Mouse (Mus musculus) T-helper 1 cell (primary cell): ENCODE results near the gene Xpnpep3.

Source experiments
- in situ Hi-C: fragments of 300-600 bp; cut with MboI, MseI; formaldehyde crosslinking; loops from one replicate; pipeline ENCODE4 v1.15.1; 2025; ENCODE audit warnings: high pct_unique_total_duplicates

The Xpnpep3 gene

GRCm38 (mm10) chr15:81399297-81399637, 671 bp upstream of the Xpnpep3 start:
- in situ Hi-C loops: no loop called here

DNA sequence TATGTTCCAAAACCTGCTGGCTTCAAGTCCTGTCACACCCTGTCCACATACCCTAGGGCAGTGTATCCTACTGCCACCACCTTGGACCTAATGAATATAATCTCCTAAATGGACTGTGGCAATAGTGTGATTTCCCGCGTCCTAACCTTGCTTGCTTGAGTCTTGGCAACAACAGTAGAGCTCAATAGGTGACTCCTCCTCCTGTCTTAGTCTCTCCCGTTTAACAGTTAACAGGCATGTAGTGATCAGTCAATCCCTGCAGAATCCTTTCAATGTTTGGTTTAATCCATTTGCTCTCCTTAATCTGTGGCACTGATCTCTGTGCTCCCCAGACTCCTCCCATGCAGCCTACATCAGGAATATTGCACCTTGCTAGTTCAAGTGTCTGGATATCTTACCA, 5.1 kb downstream of the Xpnpep3 start:
- in situ Hi-C loops: loop anchor here (25.0 kb wide), 1 partner anchor 1168 kb away; the partner anchor contains the start of genes AC140267.1 and Mief1

GRCm38 (mm10) chr15:81408199-81408598, 8.3 kb downstream of the Xpnpep3 start, which contains the start of gene Dnajb7:
Gene Dnajb7, minus strand, starts transcription at chr15:81408299.
- in situ Hi-C loops: loop anchor here (25.0 kb wide), 1 partner anchor 1171 kb away; the partner anchor contains the start of genes AC140267.1 and Mief1

- in situ Hi-C loops: loop anchor here (25.0 kb wide), 1 partner anchor 1180 kb away; the partner anchor contains the start of genes AC140267.1 and Mief1
Observed at GRCm38 (mm10) chr15:81416763-81417310, 16.9 kb downstream of the Xpnpep3 start.

- in situ Hi-C loops: loop anchor here (25.0 kb wide), 1 partner anchor 1181 kb away; the partner anchor contains the start of genes AC140267.1 and Mief1
Observed at GRCm38 (mm10) chr15:81418065-81418464, 18.1 kb downstream of the Xpnpep3 start.

GRCm38 (mm10) chr15:81421454-81421853, 21.5 kb downstream of the Xpnpep3 start:
- in situ Hi-C loops: loop anchor here (25.0 kb wide), 1 partner anchor 1184 kb away; the partner anchor contains the start of genes AC140267.1 and Mief1

GRCm38 (mm10) chr15:81422156-81422681, 22.3 kb downstream of the Xpnpep3 start:
- in situ Hi-C loops: loop anchor here (25.0 kb wide), 1 partner anchor 1185 kb away; the partner anchor contains the start of genes AC140267.1 and Mief1

DNA sequence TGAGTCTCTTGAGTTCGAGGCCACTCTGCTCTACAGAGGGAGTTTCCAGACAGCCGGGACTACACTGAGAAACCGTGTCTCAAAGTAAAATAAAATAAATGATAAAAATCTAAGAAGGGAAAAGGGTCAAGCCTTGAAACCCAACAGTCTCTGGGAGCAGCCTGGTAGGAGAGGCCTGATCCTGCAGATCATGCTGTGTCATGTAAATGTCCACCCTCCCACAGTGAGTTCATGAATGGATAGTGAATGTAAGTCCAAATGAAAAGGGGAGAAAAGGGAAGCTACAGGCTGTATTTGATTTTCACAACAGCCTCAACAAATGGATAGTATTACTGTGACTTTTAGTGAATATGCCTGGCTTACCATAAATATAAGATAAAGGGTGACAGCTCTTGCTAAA, 25.4 kb downstream of the Xpnpep3 start:
- in situ Hi-C loops: no loop called here

- in situ Hi-C loops: no loop called here
Observed at GRCm38 (mm10) chr15:81427947-81428346, 28.0 kb downstream of the Xpnpep3 start.

DNA sequence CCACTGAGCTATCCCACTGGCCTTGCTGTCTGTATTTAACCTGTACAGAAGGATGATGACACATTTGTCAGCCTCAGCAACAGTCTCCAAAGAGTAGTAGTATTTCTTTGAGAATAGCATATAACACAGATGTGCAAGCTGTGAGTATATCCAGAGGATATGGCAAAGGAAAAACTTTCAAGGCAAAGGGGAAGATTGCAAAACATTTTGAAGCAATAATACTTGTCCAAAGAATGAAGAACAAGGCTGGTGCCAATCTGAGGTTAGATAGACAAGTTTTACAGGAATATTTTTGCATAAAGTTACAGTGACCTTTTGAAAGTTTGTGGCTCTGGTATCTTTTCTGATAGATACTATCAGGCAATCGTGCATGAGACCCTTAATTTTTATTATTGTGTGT, 31.3 kb downstream of the Xpnpep3 start:
- in situ Hi-C loops: no loop called here

GRCm38 (mm10) chr15:81438345-81438744, 38.4 kb downstream of the Xpnpep3 start:
- in situ Hi-C loops: no loop called here

- in situ Hi-C loops: no loop called here
Observed at GRCm38 (mm10) chr15:81439236-81439635, 39.3 kb downstream of the Xpnpep3 start.

GRCm38 (mm10) chr15:81448463-81448862, 48.5 kb downstream of the Xpnpep3 start:
- in situ Hi-C loops: loop anchor here (5.0 kb wide), 1 partner anchor 49 kb away; no protein-coding TSS in a partner anchor

DNA sequence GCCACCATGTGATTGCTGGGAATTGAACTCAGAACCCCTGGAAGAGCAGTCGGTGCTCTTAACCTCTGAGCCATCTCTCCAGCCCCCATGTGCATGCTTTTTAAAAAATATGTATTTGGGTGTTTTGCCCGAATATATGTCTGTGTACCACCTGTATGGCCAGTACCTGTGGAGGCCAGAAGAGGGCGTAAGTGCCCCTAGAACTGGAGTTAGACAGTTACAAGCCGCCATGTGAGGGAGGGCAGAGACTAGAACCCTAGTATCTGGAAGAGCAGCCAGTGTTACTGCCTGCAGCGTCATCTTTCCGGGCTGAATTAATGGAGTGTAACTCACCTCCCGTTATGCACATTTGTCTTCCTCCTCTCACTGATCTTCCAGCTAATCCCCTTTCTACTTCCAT, 61.6 kb downstream of the Xpnpep3 start:
- in situ Hi-C loops: loop anchor here (5.0 kb wide), 1 partner anchor 121 kb away; no protein-coding TSS in a partner anchor

GRCm38 (mm10) chr15:81465016-81465660, 65.2 kb downstream of the Xpnpep3 start:
- in situ Hi-C loops: no loop called here

GRCm38 (mm10) chr15:81465901-81466737, 66.2 kb downstream of the Xpnpep3 start, which contains the start of gene Rbx1:
Gene Rbx1, plus strand, starts transcription at chr15:81466296.
- in situ Hi-C loops: no loop called here

GRCm38 (mm10) chr15:81466738-81467113, 66.8 kb downstream of the Xpnpep3 start:
- in situ Hi-C loops: no loop called here

DNA sequence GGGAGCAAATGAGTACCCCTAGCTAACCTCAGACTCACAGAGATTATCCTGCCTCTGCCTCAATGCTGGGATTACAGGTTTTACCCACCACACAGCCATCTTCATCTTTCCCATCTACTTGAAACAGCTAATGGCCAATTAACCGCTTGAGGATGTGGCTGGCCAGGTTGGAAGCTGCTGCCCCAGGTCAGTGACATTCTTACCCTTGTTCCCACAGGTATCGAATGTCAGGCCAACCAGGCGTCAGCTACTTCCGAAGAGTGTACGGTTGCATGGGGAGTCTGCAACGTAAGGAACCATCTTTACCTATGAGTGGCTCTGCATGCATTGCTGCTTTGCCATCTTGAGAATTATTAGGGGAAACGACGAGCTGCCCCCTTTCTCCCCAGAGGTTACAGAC, 70.8 kb downstream of the Xpnpep3 start:
- in situ Hi-C loops: no loop called here

DNA sequence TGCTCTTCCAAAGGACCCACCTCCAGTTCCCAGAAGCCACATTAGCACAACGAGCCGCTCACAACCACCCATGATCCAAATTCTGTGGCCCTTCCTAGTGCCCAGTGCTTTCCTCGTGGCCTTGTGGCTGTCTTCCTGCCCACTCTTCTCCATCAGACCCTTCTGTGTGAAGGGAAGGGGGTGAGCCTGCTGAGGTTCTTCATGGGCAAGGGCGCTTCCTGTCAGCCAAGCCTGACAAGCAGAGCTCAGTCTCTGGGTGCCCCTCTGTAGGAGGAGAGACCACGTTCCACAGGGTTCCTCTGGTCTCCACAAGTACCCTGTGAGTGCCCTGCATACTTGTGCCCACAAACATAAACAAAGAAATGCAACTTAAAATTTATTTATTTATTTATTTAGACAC, 72.3 kb downstream of the Xpnpep3 start:
- in situ Hi-C loops: no loop called here

DNA sequence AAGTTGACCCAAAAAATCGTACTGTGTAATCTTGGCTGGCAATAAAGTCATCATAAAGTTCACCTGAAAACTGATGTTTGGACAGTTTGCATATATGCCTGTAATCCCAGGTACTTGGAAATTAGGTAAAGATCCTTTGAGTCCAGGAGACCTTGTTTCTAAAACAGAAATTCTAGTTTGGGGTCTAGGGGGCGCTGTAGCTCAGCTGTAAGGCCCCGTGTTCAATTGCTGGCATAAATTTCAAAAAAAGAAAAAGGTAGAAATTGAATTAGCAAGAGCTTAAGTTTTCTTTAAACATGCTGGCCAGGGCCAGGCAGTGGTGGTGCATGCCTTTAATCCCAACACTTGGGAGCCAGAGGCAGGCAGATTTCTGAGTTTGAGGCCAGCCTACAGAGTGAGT, 75.7 kb downstream of the Xpnpep3 start:
- in situ Hi-C loops: no loop called here

DNA sequence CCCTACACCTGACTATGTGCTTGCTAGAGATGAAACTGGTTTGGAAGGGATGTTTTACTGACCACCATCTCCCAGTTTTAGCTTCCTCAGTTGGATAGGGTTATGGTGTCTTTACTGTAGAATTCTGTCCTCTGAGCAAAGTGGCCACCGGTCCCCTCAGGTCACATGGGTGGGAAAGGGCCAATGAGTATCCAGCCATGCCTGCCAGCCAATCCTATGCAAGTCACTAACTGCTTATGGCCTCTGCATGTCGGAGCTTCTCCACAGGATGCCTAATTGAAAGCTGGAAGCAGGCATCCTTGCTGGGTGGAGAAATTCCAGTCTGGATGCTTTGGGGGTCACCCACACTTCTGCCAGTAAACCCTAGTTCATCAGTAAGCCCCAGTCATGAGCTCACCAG, 76.7 kb downstream of the Xpnpep3 start:
- in situ Hi-C loops: no loop called here
